Mouse (Mus musculus) adrenal gland, adult 18-20 months (tissue): ENCODE measurements around the gene Vwa3a. TPM values are rescaled to one million over a fixed set of nuclear protein-coding genes. Genes with fewer than 3 reads are reported as not detected.

ENCODE experiments used
- DNase-seq, 2 experiments: peaks; one replicate each; pipeline ENCODE4 v3.0.0; 2021 to 2022; ENCODE audit warnings: low spot score in 2 of 2
- total RNA-seq, 2 experiments: library from RNA; stranded (reverse); gene quantifications; 1 replicate in 1 of 2; 2 replicates in 1 of 2; pipeline ENCODE4 v1.2.3; 2021

Vwa3a gene
- total RNA-seq, 2 experiments from 2014 or later: 2.3 to 2.6 TPM

DNA sequence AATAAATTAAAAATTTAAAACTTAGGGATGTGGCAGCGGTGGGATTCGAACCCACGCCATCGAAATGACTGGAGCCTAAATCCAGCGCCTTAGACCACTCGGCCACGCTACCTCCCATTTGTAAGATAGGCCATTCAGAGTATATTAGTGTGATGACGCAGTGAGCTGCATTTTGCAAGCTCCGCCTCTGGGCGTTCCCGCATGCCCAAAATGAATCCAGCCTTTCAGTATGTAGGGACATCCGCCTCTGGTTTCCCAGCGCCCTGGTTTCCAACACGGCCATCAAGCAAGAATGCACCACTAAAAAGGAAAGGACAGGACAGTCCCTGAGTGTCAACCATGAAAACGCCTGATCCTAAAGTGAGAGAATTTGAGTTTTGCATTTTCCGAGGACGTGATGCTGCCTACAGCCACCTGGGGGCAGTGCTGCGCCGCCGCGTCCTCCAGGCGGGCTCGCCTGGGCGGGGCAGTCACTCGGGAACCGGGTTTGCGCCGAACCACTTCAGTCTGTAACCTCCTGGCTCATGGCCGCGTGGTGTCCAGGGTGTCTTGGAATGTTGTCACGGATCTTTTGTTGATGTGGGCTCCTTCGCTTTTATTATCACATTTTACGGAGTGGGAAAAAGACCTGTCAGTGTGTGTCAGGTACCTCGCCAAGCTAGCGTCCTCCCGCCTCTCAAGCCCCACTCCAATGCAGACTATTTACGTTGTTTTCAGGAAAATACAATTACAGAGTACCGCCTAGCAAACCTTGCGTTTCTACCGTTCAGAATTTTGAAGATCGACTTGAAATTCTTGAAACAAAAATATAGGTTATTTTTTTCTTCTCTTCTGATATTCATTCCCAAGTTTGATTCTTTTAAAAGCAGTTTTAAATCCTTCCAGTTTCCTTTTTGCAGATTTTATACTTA is 96.6 kb downstream of the Vwa3a start:
- DNase-seq: peak; percentile 99 to 100

GRCm38 (mm10) chr7:120836361-120836760 is 97.2 kb downstream of the Vwa3a start:
- no peak for DNase-seq

GRCm38 (mm10) chr7:120838436-120839160 is 99.5 kb downstream of the Vwa3a start:
- DNase-seq: peak; percentile 36 to 65

GRCm38 (mm10) chr7:120839786-120840185 is 100.7 kb downstream of the Vwa3a start:
- DNase-seq: no peak

DNA sequence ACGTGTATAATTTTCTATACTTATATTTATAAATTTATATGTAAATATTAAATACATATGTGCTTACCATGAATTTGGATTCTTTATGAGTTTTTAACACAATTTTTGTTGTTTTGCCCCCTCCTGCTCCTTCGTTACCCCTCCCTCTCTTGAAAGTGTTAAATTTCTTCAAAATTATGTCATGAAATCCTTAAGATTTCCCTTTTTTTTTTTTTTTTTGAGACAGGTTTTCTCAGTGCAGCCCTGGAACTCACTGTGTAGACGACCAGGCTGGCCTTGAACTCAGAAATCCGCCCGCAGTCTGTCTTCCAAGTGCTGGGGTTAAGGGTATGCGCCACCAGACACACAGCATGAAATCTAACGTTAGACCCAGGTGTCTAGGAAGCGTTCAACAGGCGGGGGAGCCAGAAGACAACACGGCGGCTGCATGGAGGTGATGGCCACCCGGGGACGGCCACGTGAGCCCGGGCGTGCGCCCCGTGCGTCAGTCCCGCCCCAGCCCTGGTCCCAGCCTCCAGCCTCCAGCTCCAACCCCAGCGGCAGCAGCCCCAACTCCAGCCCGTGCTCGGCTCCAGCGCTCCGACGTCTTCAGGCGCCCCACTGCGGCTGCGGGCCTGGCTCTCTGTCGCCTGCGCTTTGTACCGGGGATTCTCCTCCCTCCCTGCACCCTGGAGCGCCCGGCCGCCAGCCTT is 103.4 kb downstream of the Vwa3a start, which contains the start of gene Eef2k:
Gene Eef2k, plus strand, starts transcription at position 487 of the 692 bp plus-strand sequence.
- DNase-seq: peak; percentile 82 to 86

DNA sequence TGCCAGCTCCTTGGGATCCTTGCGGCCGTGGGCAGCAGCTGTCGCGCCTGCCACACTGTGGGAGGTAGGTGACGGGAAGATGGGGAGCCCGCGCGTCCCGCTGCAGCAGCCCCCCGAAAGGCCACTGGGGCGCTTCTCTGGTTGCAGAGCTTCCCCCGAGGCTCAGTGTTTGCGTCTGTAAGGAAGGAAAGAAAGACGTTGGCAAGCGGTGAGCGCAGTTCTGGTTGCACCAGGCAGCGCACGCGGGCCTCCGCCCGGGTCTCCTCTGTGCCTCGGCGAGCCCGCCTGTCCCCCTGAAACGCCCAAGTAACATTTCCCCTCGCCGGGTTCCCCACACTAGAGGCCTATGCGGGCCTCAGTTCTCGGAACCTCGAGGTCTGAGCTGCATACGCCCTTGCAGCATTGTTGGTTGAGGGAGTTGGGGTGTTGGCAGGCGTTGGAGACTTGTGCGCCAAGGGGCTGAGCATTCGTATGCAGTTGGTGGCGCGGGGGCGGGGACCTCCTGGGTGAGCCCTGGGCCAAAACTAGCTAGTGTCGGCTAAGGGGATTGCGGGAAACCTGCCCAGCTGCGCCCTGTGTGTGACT is 104.0 kb downstream of the Vwa3a start:
- peak; percentile 65 to 72 for DNase-seq

GRCm38 (mm10) chr7:120843852-120844435 is 104.8 kb downstream of the Vwa3a start:
- no peak for DNase-seq

GRCm38 (mm10) chr7:120844689-120845088 is 105.6 kb downstream of the Vwa3a start:
- no peak for DNase-seq

DNA sequence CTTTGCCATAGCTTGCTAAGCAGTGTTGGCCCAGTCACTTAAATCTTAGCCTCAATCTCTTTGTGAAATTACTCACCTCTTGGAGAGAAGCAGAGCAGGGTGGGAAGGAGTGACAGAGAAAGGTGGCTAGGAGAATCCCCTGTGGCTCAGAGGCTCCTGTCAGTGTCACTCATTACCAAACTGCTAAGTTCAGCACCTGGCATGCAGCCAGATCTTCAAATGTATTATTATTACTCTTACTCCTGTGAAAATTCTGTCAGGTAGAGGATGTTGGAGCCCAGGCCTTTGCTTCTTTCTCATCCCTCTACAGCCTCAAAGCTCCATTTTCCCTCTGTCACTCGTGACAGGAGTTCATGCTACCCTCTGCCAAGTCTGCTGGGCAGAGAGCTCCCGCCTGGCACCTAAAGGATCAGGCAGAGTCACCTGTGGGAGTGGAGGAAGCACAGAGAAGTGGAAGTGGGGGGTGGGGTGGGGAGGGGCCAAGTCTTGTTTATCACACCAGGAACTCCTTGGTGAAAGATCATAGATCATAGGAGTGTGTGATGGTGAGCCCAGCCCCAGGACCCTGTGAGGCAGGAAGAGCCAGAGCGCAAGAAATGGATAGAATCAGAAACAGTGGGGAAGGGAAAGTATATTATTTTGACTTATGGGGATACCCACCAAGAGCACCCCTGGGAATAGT is 109.9 kb downstream of the Vwa3a start:
- no peak for DNase-seq

GRCm38 (mm10) chr7:120850165-120850564 is 111.0 kb downstream of the Vwa3a start:
- DNase-seq: no peak

Other genes with a start within 250 kb of the Vwa3a start
- gene Uqcrc2, start 104.1 kb upstream of the Vwa3a start, total RNA-seq: 100 to 1,000 TPM; 378 to 592 TPM
- gene Pdzd9, start 69.0 kb upstream of the Vwa3a start, total RNA-seq: not detected
- gene Mosmo, start 61.7 kb upstream of the Vwa3a start, total RNA-seq: 10 to 100 TPM; 40.6 to 47.6 TPM
- not detected for gene Gm5737, start 73.0 kb downstream of the Vwa3a start, total RNA-seq
- 10 to 100 TPM; 20.9 to 22.4 TPM for gene Eef2k, start 103.5 kb downstream of the Vwa3a start, total RNA-seq
- 10 to 100 TPM; 20.8 to 23.5 TPM for gene Polr3e, start 178.4 kb downstream of the Vwa3a start, total RNA-seq
- gene Cdr2, start 243.0 kb downstream of the Vwa3a start, total RNA-seq: 10 to 100 TPM in 1 of 2 experiments, 1 to 10 TPM in 1; 8.6 to 19.6 TPM
- gene Mfsd13b, start 243.2 kb downstream of the Vwa3a start, total RNA-seq: not detected